Mouse (Mus musculus): ENCODE measurements around the gene Macrod2. TPM values are rescaled to one million over a fixed set of nuclear protein-coding genes. Genes with fewer than 3 reads are reported as not detected.

Macrod2 gene
- polyA plus RNA-seq, 1 experiment from 2014 or later: 38.0 TPM

- H3K36me3 ChIP-seq: no peaks in the 10 kb centered on the region
Measured at GRCm38 (mm10) chr2:140521472-140521871, 126.4 kb downstream of the Macrod2 start.

GRCm38 (mm10) chr2:140530214-140530613, 135.1 kb downstream of the Macrod2 start:
- WGBS: 74% methylated on average over 2 of the region's 2 CpGs
- no peak for DNase-seq (ENCODE audit: low spot score)

More at GRCm38 (mm10) chr2:140521472-140521871, 126.4 kb downstream of the Macrod2 start:
- no peaks in the 10 kb centered on the region for H3K4me1 ChIP-seq (replicated peaks)
- no peak for DNase-seq (ENCODE audit: low spot score)
- H3K27me3 ChIP-seq (ENCODE audit: insufficient read depth, poor library complexity, severe bottlenecking): no peaks in the 10 kb centered on the region
- no peaks in the 10 kb centered on the region for H3K9me3 ChIP-seq
- no peak overlapping the region for H3K27ac ChIP-seq
- no peak overlapping the region for H3K4me3 ChIP-seq
- 95% methylated on average over 2 of the region's 2 CpGs for WGBS

GRCm38 (mm10) chr2:140532024-140532423, 136.9 kb downstream of the Macrod2 start:
- Histone ChIP-seq H3K4me1 (replicated peaks) (no peaks in the 10 kb centered on the region), H3K9me3 (no peaks in the 10 kb centered on the region), H3K27me3 (ENCODE audit: insufficient read depth, poor library complexity, severe bottlenecking) (no peaks in the 10 kb centered on the region), H3K4me3 (no peak overlapping the region), H3K27ac (no peak overlapping the region), H3K36me3 (no peaks in the 10 kb centered on the region)
- no peak for DNase-seq (ENCODE audit: low spot score)
- WGBS: 72% methylated on average over 3 of the region's 3 CpGs

More at GRCm38 (mm10) chr2:140530214-140530613, 135.1 kb downstream of the Macrod2 start:
- Histone ChIP-seq H3K4me1 (replicated peaks) (no peaks in the 10 kb centered on the region), H3K27ac (no peak overlapping the region), H3K27me3 (ENCODE audit: insufficient read depth, poor library complexity, severe bottlenecking) (no peaks in the 10 kb centered on the region), H3K36me3 (no peaks in the 10 kb centered on the region), H3K4me3 (no peak overlapping the region), H3K9me3 (no peaks in the 10 kb centered on the region)

- no peaks in the 10 kb centered on the region for H3K4me1 ChIP-seq (replicated peaks)
- no peaks in the 10 kb centered on the region for H3K27me3 ChIP-seq (ENCODE audit: insufficient read depth, poor library complexity, severe bottlenecking)
- H3K4me3 ChIP-seq: no peak overlapping the region
- no peak for DNase-seq (ENCODE audit: low spot score)
- WGBS: 78% methylated on average over 9 of the region's 9 CpGs
- no peak overlapping the region for H3K27ac ChIP-seq
- H3K36me3 ChIP-seq: no peaks in the 10 kb centered on the region
- no peaks in the 10 kb centered on the region for H3K9me3 ChIP-seq
Measured at GRCm38 (mm10) chr2:140532859-140533519, 137.9 kb downstream of the Macrod2 start.

- Histone ChIP-seq H3K9me3 (no peaks in the 10 kb centered on the region), H3K27me3 (ENCODE audit: insufficient read depth, poor library complexity, severe bottlenecking) (no peaks in the 10 kb centered on the region), H3K36me3 (no peaks in the 10 kb centered on the region), H3K27ac (no peak overlapping the region), H3K4me3 (no peak overlapping the region), H3K4me1 (replicated peaks) (no peaks in the 10 kb centered on the region)
- DNase-seq (ENCODE audit: low spot score): no peak
- WGBS: 60% methylated on average over 8 of the region's 8 CpGs
Measured at GRCm38 (mm10) chr2:140533621-140534020, 138.5 kb downstream of the Macrod2 start.

GRCm38 (mm10) chr2:140534583-140534982, 139.5 kb downstream of the Macrod2 start:
- no peak for DNase-seq (ENCODE audit: low spot score)
- Histone ChIP-seq H3K4me3 (no peak overlapping the region), H3K4me1 (replicated peaks) (no peaks in the 10 kb centered on the region), H3K27ac (no peak overlapping the region), H3K9me3 (no peaks in the 10 kb centered on the region), H3K36me3 (no peaks in the 10 kb centered on the region), H3K27me3 (ENCODE audit: insufficient read depth, poor library complexity, severe bottlenecking) (no peaks in the 10 kb centered on the region)
- WGBS: 88% methylated on average over 3 of the region's 3 CpGs

- H3K4me1 ChIP-seq (replicated peaks): no peaks in the 10 kb centered on the region
- H3K27me3 ChIP-seq (ENCODE audit: insufficient read depth, poor library complexity, severe bottlenecking): no peaks in the 10 kb centered on the region
- no peaks in the 10 kb centered on the region for H3K9me3 ChIP-seq
- H3K4me3 ChIP-seq: no peak overlapping the region
- WGBS: 94% methylated on average over 5 of the region's 5 CpGs
- H3K27ac ChIP-seq: no peak overlapping the region
- no peak for DNase-seq (ENCODE audit: low spot score)
- no peaks in the 10 kb centered on the region for H3K36me3 ChIP-seq
Measured at GRCm38 (mm10) chr2:140535832-140536571, 140.9 kb downstream of the Macrod2 start.

- no peak for DNase-seq (ENCODE audit: low spot score)
- no peaks in the 10 kb centered on the region for H3K36me3 ChIP-seq
- no peaks in the 10 kb centered on the region for H3K27me3 ChIP-seq (ENCODE audit: insufficient read depth, poor library complexity, severe bottlenecking)
- no peaks in the 10 kb centered on the region for H3K9me3 ChIP-seq
- no peaks in the 10 kb centered on the region for H3K4me1 ChIP-seq (replicated peaks)
- 84% methylated on average over 2 of the region's 2 CpGs for WGBS
- no peak overlapping the region for H3K27ac ChIP-seq
- H3K4me3 ChIP-seq: no peak overlapping the region
Measured at GRCm38 (mm10) chr2:140549286-140549685, 154.2 kb downstream of the Macrod2 start.

GRCm38 (mm10) chr2:140561426-140561825, 166.3 kb downstream of the Macrod2 start:
- WGBS: 85% methylated on average over 2 of the region's 2 CpGs
- DNase-seq (ENCODE audit: low spot score): no peak
- no peak overlapping the region for H3K4me3 ChIP-seq
- H3K9me3 ChIP-seq: no peaks in the 10 kb centered on the region
- H3K27ac ChIP-seq: no peak overlapping the region
- no peaks in the 10 kb centered on the region for H3K36me3 ChIP-seq
- no peaks in the 10 kb centered on the region for H3K27me3 ChIP-seq (ENCODE audit: insufficient read depth, poor library complexity, severe bottlenecking)
- no peaks in the 10 kb centered on the region for H3K4me1 ChIP-seq (replicated peaks)

- Histone ChIP-seq H3K4me1 (replicated peaks) (no peaks in the 10 kb centered on the region), H3K27me3 (ENCODE audit: insufficient read depth, poor library complexity, severe bottlenecking) (no peaks in the 10 kb centered on the region), H3K9me3 (no peaks in the 10 kb centered on the region), H3K27ac (no peak overlapping the region), H3K36me3 (no peaks in the 10 kb centered on the region), H3K4me3 (no peak overlapping the region)
- WGBS: 86% methylated on average over 6 of the region's 6 CpGs
- DNase-seq (ENCODE audit: low spot score): no peak
Measured at GRCm38 (mm10) chr2:140570874-140571273, 175.8 kb downstream of the Macrod2 start.

- 0 out of 2 replicates have a peak, but pooled peaks cover 4% of the 10 kb centered on the region for H3K4me1 ChIP-seq (replicated peaks)
- no peak overlapping the region for H3K27ac ChIP-seq
- no peaks in the 10 kb centered on the region for H3K36me3 ChIP-seq
- H3K27me3 ChIP-seq (ENCODE audit: insufficient read depth, poor library complexity, severe bottlenecking): no peaks in the 10 kb centered on the region
- no peaks in the 10 kb centered on the region for H3K9me3 ChIP-seq
- no peak overlapping the region for H3K4me3 ChIP-seq
- no peak for DNase-seq (ENCODE audit: low spot score)
- 64% methylated on average over 3 of the region's 3 CpGs for WGBS
Measured at GRCm38 (mm10) chr2:140592537-140593261, 197.6 kb downstream of the Macrod2 start.

GRCm38 (mm10) chr2:140596906-140597305, 201.8 kb downstream of the Macrod2 start:
- no peak overlapping the region for H3K27ac ChIP-seq
- H3K9me3 ChIP-seq: no peaks in the 10 kb centered on the region
- 0 out of 2 replicates have a peak, but pooled peaks cover 4% of the 10 kb centered on the region for H3K4me1 ChIP-seq (replicated peaks)
- H3K4me3 ChIP-seq: no peak overlapping the region
- no peaks in the 10 kb centered on the region for H3K36me3 ChIP-seq
- DNase-seq (ENCODE audit: low spot score): no peak
- WGBS: 92% methylated on average over 2 of the region's 2 CpGs
- no peaks in the 10 kb centered on the region for H3K27me3 ChIP-seq (ENCODE audit: insufficient read depth, poor library complexity, severe bottlenecking)

GRCm38 (mm10) chr2:140615451-140615850, 220.3 kb downstream of the Macrod2 start:
- H3K27ac ChIP-seq: no peak overlapping the region

More at GRCm38 (mm10) chr2:140615451-140615850, 220.3 kb downstream of the Macrod2 start:
- Histone ChIP-seq H3K27me3 (ENCODE audit: insufficient read depth, poor library complexity, severe bottlenecking) (no peaks in the 10 kb centered on the region), H3K9me3 (no peaks in the 10 kb centered on the region), H3K4me3 (no peak overlapping the region), H3K36me3 (no peaks in the 10 kb centered on the region), H3K4me1 (replicated peaks) (no peaks in the 10 kb centered on the region)
- no peak for DNase-seq (ENCODE audit: low spot score)
- WGBS: 95% methylated on average over 2 of the region's 2 CpGs

Data from hindbrain, embryonic 10.5 days (tissue).